Mouse (Mus musculus) adrenal gland, adult 8-10 months (tissue): Measurements from ENCODE around the gene Kalrn. TPM values are rescaled to one million over a fixed set of nuclear protein-coding genes. Genes with fewer than 3 reads are reported as not detected.
"Not testable (repeated sequence)": the region's sequence is repeated elsewhere in the genome, so short reads cannot be mapped to it uniquely, and the experiment has no call there.

Source experiments
- DNase-seq: peaks from one replicate; pipeline ENCODE4 v3.0.0; 2022
- total RNA-seq, 4 experiments: library from RNA; stranded (reverse); gene quantifications; 2 replicates each; pipeline ENCODE4 v1.2.4; 2022

Gene Kalrn
- total RNA-seq, 4 experiments from 2014 or later, result 11.2 to 18.8 (median 13.0) TPM

- DNase-seq, result no peak
Measured at GRCm38 (mm10) chr16:34307458-34307857, 265.9 kb downstream of the Kalrn start.

- DNase-seq, result no peak
Measured at GRCm38 (mm10) chr16:34305586-34305985, 267.7 kb downstream of the Kalrn start.

DNA sequence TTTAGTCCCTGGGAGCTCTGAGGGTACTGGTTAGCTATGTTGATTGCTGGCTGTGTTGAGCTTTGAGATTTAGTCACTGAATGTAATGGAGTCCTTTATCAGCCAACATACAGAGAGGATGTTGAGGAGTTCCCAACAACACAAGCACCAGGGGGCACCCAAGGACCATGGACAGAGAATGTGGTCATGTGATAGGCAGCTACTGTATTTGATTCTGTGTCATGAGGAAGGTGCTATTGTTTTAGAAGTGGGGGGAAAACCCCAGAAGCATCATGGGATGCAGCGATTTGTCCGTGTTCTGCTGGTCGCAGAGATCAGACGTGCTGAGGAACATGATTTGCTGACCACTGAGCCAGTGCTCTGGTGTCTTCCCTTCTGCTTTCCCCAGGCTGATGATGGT lies 269.5 kb downstream of the Kalrn start:
- not testable (repeated sequence) for DNase-seq

DNA sequence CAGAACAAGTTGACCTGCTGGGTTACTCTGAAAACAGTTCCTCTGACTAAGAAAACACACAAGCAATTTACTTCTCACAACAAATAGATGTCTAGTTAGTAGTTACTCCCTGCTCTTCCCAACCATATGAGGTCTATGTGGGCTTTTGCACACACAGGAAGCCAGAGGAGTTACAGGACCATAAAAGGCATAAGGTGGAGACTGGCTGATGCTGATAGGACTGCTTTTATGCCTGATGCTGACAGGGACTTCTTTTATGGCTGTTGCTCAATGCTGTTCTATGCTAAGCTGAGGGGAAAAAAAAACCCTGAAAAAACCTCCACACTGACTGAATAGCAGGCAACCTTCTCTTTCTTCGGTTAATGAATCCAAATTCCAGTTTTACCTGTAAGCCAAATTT lies 270.8 kb downstream of the Kalrn start:
- DNase-seq, result no peak

DNA sequence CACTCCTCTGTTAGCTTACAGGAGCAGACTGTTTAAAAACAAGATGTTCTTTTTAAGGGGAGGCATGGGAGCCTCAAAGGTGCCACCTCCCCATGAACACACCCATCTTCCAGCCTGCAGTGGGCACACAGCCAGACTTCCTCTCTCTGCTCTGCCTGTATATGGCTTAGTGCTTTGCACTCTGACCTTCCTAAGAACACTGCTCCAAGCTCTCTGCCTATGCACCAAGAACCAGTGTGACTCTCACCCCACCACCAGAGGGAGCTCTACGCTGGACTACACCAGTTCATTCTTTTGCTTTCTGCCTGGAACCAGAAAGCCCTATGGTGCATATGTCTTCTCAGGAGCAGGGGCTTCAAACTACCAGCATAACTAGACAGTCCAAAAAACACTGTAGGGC lies 271.3 kb downstream of the Kalrn start:
- no peak for DNase-seq

DNA sequence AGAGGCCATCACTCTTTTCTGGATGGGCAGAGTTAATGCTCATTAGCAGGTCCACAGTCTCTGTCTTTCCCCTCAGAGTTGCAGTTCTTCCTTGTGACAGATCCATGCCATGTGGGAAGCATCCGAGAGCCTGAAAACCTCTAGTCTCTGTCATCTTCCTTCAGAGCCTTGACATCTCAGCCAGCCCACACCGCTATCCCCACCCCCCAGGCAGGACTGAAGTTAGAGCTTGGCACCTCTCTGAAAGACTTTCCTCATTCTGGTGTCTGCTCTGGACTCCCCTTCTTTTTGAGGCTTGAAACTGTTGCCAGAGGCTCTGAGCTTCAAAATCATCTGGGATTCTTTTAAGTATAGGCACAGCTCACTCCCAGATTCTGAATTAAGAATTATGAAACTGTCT lies 274.1 kb downstream of the Kalrn start:
- no peak for DNase-seq

DNA sequence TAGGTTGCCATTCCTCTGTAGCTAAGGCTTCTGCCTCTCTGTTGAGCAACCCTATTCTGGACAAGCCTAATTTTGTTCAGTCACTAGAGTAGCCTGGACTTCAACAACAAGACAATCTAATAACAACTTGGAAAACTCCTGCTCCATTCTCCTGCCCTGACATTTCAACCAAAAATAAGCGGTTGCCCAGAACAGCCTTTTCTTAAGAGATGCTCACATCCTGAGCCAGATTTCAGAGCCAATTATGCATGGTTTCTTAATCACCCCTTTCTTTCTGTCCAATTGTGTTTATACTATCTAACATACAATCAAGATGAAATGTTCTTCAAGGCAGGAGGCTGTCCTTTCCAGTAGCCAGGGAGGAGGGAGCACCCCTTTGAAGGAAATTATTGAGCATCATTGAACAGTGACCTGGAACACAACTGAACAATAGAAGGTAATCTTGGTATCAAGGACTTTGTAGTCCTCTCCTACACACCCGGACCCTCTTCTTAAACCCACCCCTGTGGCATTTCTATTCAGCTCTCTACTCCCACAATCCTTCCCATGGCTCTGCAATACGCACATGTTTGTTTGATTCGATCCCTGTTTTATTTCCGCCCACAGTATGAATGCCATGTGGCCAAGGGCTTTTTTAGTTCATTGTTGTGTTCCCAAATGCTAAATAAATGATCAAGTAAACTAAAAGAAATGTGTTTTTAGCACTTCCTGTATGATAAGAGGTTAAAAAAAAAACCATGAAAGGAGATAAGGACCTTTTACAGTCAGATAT lies 275.2 kb downstream of the Kalrn start:
- no peak for DNase-seq

DNA sequence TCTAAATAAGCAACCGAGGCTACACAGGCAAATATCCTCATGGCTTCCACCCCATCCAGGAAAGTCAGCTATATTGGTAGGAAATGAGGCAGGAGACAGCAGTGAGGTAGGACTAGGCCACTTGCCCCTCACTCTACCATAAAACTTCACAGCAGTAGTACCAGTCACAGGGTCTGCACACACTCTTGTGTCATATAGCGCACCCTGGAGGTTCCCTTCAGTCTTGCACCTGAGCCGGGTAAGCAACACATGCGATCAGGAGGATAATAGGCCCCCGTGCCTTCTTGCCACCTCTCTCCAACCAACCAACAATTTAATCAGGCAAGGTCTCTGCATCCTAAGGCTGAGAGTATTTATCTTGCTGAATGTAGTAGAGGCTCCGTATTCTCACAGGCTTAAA lies 278.8 kb downstream of the Kalrn start:
- DNase-seq, result no peak

DNA sequence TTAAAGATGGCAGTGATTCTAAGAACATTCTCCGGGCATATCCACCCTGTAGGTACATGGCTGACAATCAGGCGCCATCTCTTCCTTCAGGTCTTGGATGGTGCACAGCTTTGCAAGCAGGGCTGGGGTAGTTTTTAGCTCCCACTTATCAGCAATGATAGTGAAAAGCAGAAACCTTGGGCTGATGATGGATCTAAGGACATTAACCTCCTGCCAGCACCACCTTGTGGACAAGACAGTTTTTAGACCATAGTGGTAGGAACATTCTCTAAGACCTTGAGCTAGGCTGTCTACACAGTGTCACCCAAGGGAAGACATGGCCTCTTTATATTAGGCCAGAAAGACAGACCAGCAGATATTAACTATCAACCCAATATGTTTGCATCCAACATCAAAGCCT lies 279.7 kb downstream of the Kalrn start:
- DNase-seq, result no peak

DNA sequence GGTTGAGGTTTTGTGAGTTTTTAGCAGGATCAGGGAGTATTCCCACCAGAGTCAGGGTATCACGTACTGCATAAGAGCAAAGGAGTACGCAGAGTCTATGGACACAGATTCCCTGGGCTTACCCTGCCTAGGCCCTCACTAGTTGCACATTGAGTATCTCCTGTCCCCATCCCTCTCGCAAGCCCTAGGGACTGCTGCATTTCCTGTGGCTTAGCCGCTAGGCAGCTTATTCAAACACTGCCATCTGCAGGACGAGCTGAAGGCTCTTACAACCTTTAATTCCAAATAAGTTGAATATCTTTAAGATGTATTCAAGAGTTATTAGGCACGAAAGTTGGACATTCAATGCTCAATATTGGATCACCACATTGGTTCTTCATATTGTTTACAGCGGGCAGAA lies 283.7 kb downstream of the Kalrn start:
- no peak for DNase-seq

DNA sequence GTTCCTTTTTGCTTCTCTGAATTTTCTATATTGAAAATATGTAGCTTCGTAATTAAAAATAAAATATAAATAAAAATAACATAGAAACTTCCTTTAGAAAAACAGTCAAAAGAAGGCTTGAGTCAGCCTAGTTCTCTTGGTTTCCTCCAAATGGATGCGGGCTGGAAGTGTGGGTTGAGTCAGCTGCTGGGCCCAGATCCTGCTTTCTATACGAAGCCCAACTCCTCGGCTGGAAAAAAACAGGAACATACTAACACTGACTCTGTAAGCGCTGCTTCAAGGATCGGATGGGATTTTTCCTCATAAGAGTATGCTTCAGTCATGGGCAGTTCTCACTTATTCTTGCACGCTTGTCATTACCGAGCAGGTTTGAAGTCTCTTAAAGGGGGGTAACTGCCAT lies 291.3 kb downstream of the Kalrn start:
- DNase-seq, result no peak

GRCm38 (mm10) chr16:34279654-34280383 lies 293.5 kb downstream of the Kalrn start:
- DNase-seq, result no peak

DNA sequence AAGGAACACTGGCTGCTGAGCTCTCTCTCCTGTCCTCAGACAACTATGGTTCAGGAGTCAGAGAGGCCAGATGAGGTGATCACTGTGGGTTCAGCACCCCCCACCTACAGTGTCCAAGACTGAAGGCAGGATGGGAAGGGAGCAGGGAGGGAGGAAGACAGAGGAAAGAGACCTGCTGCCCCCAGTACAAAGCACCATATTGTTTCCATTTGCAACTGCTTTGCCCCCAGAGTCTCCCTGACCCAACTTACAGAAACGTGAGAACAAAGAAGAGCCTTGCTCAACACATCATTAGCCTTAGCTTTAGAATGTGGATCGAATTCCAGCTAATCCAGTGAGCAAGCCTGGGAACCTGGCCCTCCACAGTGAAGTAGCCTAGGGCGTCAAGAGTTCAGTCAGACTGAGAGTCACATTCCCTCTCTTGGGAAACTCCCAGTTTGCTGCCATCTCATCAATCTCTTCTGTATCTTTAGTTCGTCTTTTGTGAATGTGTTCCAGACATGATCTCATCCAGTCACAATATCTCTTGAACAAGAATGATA lies 295.0 kb downstream of the Kalrn start:
- no peak for DNase-seq

DNA sequence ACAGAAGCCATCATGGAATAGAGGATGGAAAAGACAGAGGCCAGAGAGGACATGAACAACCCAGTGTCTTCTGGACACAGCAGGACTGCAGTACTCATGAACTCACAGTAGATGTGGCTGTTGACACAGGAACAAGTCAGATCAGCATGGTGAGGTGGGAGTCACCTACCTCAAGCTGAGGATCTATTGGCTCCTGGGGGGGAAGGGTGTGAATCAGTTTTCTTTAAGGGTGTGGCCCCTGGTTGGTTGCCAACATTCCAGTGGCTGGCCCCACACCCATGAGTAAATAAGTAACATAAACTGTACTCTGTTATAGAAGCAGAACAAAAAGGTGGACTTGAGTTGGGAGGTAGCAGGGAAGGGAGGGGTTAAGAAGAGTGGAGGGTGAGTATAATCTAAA lies 298.7 kb downstream of the Kalrn start:
- no peak for DNase-seq

DNA sequence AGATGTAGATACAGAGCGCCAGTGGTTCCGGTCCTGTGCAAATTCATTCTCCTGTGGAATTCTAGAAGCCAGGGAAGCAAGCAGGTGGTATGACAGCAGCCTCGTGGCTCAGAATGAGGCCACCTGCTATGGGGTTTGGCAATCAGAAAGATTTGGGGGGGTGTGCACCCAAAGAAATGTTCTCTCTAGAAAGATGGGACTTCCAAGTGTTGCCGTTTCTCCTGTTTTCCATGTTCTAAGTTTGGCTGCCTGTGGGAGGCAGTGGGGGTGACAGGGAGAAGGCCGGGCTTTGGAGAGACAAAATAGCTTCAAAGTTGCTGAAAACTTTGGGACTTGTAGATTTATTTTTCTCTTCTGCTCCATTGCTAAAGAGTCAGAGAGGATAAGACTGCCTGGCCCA lies 301.9 kb downstream of the Kalrn start:
- DNase-seq, result no peak

- no peak for DNase-seq
Measured at GRCm38 (mm10) chr16:34270681-34271080, 302.7 kb downstream of the Kalrn start.

- no peak for DNase-seq
Measured at GRCm38 (mm10) chr16:34269642-34270041, 303.7 kb downstream of the Kalrn start.

DNA sequence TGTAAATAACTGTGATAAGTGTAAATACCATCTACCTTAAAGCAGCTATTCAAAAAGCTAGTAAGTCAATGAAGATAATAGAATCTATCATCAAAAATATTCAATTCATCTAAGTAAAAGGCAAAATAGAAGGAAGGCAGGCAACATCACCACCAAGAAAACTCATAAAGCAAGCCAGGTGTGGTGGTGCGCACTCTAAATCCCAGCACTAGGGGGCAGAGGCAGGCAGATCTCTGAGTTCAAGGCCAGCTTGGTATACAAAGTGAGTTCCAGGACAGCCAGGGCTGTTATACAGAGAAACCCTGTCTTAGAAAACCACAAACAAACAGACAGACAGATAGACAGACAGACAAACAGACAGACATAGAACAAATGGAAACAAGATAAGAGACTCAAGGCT lies 305.6 kb downstream of the Kalrn start:
- DNase-seq, result no peak

DNA sequence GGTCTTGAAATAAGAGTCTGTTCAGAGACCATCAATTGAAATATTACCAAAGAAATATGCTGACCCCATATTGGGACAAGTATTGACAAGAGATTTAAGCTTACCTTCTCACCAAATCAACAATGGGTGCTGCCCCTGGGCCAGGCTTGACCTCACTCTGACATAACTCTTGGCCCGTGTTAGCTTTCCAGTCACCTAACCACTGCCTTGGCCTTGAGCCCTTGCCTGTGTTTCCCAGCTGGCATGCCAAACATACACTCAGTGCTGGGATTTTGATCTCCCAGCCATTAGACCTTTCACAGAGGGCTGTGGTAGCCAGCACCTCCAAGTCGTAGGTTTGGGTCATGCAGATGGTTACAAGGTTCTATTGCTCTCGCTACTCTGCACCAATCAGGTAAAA lies 308.7 kb downstream of the Kalrn start:
- no peak for DNase-seq

GRCm38 (mm10) chr16:34262731-34263460 lies 310.4 kb downstream of the Kalrn start:
- no peak for DNase-seq

DNA sequence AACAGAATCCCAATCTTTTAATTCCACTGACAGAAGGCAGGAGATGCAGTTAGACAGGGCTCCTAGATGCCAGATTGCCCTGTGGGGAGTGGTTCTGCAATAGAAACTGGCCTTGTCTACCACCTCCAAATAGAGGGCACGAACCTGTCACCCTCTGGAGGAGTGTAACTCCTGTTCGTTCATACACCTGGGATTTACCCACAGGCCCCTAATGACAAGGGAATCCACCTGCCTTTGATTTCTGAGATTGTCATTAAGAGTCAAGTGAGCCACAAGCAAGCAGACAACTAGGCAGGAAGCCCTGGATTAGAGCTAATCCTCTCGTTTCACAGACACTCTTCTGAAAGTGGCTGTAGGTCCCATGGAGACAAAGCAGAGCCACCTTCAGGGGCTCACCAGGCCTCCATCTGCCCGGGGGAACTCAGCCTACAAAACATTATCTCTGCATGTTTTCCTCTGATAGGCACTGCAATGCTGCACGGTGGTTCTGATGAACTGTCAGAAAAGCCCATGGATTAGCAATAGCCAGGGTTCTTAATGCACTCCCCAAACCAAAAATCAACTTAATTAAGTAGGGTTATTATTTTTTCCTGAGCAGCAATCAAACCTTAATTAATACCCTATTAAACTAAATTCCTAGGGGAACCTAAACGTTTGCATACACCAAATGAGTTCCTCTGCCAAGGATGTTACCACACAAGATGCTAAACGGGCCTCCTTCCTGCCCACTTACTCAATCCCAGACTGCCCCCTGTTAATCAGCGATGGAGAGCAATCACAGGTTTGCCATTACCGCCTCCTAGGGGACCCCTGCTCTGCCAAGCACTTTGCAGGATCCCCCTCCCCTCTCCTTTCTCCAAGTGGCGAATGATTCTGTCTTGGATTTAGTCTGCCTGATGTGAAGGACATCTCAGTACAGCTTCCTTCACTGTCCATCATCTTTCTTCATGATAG lies 312.1 kb downstream of the Kalrn start:
- no peak for DNase-seq

DNA sequence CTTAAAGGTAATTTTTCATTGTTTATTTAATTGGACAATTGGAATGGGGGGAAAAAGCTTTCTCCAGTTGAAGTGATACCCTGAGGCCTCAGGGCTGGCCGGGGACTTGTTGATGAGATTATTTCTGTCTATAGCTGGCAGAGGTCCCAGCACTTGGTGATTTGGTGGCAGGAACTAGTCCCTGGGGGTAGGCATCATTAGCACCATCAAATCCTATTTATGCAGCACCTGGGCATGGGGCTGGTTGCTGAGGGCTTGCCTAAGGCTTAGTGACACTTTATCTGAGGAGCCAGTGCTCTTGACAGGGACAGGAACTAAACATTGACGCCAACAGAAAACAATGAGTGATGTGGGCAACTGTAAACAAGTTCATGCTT lies 318.7 kb downstream of the Kalrn start:
- peak; percentile 4 for DNase-seq
